Mouse (Mus musculus): ENCODE data around the gene Abca3. TPM values are rescaled to one million over a fixed set of nuclear protein-coding genes. Genes with fewer than 3 reads are reported as not detected.

The Abca3 gene
- polyA plus RNA-seq, 1 experiment from 2014 or later = 5.3 TPM

DNA sequence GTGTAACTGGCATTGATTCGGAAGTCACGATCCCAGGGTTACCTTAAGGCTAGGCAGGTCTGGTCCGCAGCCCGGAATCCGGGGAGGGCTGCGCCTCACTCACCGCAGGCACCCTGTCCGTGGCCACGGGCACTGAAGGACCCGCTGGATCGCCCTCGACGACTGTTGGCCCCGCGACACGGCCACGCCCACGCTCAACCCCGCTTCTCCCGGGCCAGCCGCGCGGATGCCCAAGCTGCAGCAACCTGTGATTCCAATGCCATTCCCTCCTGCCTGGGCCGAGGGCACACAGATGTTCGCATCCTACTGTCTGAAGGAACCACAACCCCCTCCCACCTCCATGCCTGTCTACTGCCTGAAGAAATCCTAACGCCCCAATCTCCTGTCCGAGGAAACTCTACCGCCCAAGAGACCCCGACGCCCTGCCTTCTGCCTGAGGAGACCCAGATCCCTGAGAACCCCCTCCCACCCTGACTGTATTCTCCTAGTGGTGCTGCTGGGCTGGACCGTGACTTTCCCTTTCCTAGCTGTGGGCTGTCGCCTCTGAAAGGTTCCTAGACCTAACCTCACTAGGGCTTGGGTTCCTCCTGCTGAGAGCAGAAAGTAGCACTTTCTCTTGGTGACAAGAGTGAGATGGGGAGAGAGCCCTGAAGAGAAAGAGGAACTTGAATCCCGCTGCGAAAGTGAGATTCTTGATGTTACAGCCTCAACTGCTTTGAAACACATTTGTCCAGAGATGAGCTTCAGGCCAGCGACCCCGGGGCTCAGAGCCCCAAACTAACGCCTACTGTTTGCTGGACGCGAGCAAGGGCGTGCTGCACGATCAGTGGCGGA lies 607 bp upstream of the Abca3 start, which contains the start of gene Abca17:
Gene Abca17 (minus strand): TSS at position 143 of the 834 bp plus-strand sequence.
- Histone ChIP-seq H3K4me2 (ENCODE audit: low read depth, low read length) (peak within 1 kb of the TSS; percentile 96), H3K4me1 (ENCODE audit: control insufficient read depth, insufficient read depth, low read length) (no peaks in the 10 kb centered on the region; the same call in 1 of the 2 replicates), H3K9me3 (replicated peaks; ENCODE audit: control insufficient read depth, low read length) (no peaks in the 10 kb centered on the region), H3K4me3 (ENCODE audit: low read depth, low read length) (peak within 1 kb of the TSS; percentile 71), H3K27ac (replicated peaks; ENCODE audit: low read depth, low read length) (no peak within 1 kb of the TSS), H3K36me3 (replicated peaks; ENCODE audit: control insufficient read depth, insufficient read depth, low read depth, low read length) (no peaks in the 10 kb centered on the region), H3K9ac (replicated peaks; ENCODE audit: low read length) (peak within 1 kb of the TSS; percentile 71), H3K27me3 (ENCODE audit: control insufficient read depth, insufficient read depth, low read length) (peaks cover 12% of the 10 kb centered on the region)
- WGBS = 5% methylated on average over 42 of the region's 42 CpGs
- peak; percentile 7 for DNase-seq (ENCODE audit: low spot score)
- no peak for ATAC-seq (replicated peaks; ENCODE audit: insufficient number of reproducible peaks, low FRiP score, low TSS enrichment, low read depth)

DNA sequence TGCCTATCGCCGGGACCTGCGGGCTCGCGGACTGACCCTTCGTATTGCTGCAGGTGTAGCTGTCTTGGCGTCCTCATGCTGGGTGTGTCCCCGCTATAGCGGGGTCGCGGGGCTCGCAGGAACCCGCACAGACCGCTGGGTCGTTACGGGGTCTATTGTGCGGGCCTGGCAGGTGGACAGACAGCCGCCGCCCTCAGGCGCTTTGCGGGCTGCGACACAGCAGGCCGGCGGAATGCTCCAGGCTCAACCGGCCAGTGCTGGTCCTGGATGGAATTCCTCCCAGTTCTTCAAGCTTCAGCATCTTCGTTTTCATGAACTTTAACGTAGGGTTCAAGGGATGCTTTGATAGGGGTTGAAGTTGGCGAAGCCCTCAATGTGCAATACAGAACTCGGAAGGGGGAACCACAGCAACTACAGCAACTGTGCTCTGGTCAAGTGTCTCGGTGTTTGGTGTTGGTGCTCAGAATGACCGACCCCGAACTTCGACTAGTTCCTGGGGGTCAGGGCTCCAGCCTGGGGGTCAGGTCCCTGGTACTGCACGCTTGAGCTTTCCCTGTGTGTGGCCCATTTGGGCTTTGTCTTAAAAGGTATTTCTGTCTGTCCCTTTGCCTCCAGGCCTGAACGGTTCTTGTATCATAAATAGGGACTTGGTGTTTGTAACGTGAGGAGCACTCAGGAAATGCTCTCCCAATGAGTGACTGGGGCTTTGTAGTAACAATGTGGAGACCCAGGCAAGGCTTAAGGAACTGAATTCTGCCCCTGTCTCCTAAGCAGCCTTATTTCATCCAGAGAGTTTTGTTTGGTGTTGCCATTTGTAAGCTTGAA lies 832 bp downstream of the Abca3 start:
- Histone ChIP-seq H3K27me3 (ENCODE audit: control insufficient read depth, insufficient read depth, low read length) (peaks cover 12% of the 10 kb centered on the region), H3K36me3 (replicated peaks; ENCODE audit: control insufficient read depth, insufficient read depth, low read depth, low read length) (no peaks in the 10 kb centered on the region), H3K4me2 (ENCODE audit: low read depth, low read length) (peak overlapping the region; percentile 96), H3K9ac (replicated peaks; ENCODE audit: low read length) (peak overlapping the region; percentile 71), H3K4me1 (ENCODE audit: control insufficient read depth, insufficient read depth, low read length) (no peaks in the 10 kb centered on the region; the same call in 1 of the 2 replicates), H3K27ac (replicated peaks; ENCODE audit: low read depth, low read length) (no peak overlapping the region), H3K4me3 (ENCODE audit: low read depth, low read length) (peak overlapping the region; percentile 71), H3K9me3 (replicated peaks; ENCODE audit: control insufficient read depth, low read length) (no peaks in the 10 kb centered on the region)
- WGBS = 3% methylated on average over 36 of the region's 36 CpGs
- peak; percentile 38 for DNase-seq (ENCODE audit: low spot score)
- ATAC-seq (replicated peaks; ENCODE audit: insufficient number of reproducible peaks, low FRiP score, low TSS enrichment, low read depth) = peak; percentile 50; the same call in 1 of the 2 replicates

DNA sequence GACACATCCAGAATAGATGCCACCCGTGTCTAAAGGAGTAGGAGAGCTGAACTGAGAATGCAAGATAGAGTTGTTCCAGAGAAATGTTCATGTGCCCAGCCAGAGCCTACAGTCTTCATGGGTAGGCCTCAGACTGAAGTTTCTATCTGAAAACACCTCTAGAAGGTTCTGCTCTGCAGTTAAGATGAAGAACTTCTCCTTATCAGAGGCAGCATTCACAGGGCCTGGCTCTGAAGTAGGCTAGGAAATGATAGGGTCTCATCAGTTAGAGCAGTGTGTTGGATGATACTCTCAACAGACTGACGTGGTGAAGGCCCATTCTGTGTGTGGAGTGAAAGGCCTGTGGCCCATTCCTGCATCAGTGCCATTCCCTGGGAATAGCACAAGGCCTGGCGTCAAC lies 2.2 kb downstream of the Abca3 start:
- Histone ChIP-seq H3K36me3 (replicated peaks; ENCODE audit: control insufficient read depth, insufficient read depth, low read depth, low read length) (no peaks in the 10 kb centered on the region), H3K27ac (replicated peaks; ENCODE audit: low read depth, low read length) (no peak overlapping the region), H3K4me1 (ENCODE audit: control insufficient read depth, insufficient read depth, low read length) (no peaks in the 10 kb centered on the region; the same call in 1 of the 2 replicates), H3K9ac (replicated peaks; ENCODE audit: low read length) (no peak overlapping the region), H3K4me3 (ENCODE audit: low read depth, low read length) (no peak overlapping the region), H3K4me2 (ENCODE audit: low read depth, low read length) (no peak overlapping the region), H3K27me3 (ENCODE audit: control insufficient read depth, insufficient read depth, low read length) (peaks cover 12% of the 10 kb centered on the region), H3K9me3 (replicated peaks; ENCODE audit: control insufficient read depth, low read length) (no peaks in the 10 kb centered on the region)
- no peak for ATAC-seq (replicated peaks; ENCODE audit: insufficient number of reproducible peaks, low FRiP score, low TSS enrichment, low read depth)
- 83% methylated on average over 3 of the region's 3 CpGs for WGBS
- DNase-seq (ENCODE audit: low spot score) = no peak

DNA sequence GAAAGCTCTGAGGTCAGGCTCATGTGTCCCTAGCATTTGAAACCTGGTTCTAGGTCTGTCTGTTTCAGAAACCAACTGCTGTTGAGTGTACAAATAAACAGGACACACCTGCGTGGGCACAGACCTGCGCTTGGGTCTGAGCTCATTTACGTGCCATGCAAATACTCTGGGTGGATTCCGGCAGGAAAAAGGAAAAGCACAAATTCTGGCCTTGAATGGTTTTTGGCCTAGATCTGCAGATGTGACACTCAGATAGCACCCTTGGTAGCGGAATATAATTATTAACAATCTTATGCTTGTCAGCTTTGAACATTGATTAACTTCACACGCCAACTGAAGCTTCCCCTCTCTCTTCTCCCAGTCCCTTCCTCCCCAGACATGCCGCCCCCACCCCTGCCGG lies 3.5 kb downstream of the Abca3 start:
- no peak overlapping the region for H3K4me2 ChIP-seq (ENCODE audit: low read depth, low read length)
- H3K9ac ChIP-seq (replicated peaks; ENCODE audit: low read length) = no peak overlapping the region
- H3K4me3 ChIP-seq (ENCODE audit: low read depth, low read length) = no peak overlapping the region
- H3K27me3 ChIP-seq (ENCODE audit: control insufficient read depth, insufficient read depth, low read length) = peaks cover 12% of the 10 kb centered on the region
- ATAC-seq (replicated peaks; ENCODE audit: insufficient number of reproducible peaks, low FRiP score, low TSS enrichment, low read depth) (no peak), DNase-seq (ENCODE audit: low spot score) (no peak)
- H3K9me3 ChIP-seq (replicated peaks; ENCODE audit: control insufficient read depth, low read length) = no peaks in the 10 kb centered on the region
- H3K27ac ChIP-seq (replicated peaks; ENCODE audit: low read depth, low read length) = no peak overlapping the region
- no peaks in the 10 kb centered on the region; the same call in 1 of the 2 replicates for H3K4me1 ChIP-seq (ENCODE audit: control insufficient read depth, insufficient read depth, low read length)
- WGBS = 84% methylated on average over 8 of the region's 8 CpGs
- no peaks in the 10 kb centered on the region for H3K36me3 ChIP-seq (replicated peaks; ENCODE audit: control insufficient read depth, insufficient read depth, low read depth, low read length)

DNA sequence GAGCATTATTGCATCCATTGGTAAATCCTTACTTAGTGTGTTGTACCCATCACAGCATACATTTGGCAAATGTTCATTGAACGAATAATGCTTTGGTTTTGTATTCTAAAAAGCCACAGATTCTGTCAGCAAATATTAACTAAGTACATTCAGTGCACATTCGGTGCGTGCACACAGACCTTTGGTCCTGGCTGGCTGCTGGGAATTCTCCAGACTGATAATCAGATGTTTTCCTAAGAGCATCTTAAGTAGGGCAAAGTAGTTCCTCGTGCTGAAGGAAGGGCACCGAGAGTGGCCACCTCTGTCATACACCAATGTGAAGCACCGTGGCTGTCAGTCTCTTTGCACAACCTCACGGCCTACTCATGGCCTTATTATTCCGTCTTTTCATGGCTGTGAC lies 7.3 kb downstream of the Abca3 start:
- ATAC-seq (replicated peaks; ENCODE audit: insufficient number of reproducible peaks, low FRiP score, low TSS enrichment, low read depth) = no peak
- 85% methylated on average over 8 of the region's 8 CpGs for WGBS

DNA sequence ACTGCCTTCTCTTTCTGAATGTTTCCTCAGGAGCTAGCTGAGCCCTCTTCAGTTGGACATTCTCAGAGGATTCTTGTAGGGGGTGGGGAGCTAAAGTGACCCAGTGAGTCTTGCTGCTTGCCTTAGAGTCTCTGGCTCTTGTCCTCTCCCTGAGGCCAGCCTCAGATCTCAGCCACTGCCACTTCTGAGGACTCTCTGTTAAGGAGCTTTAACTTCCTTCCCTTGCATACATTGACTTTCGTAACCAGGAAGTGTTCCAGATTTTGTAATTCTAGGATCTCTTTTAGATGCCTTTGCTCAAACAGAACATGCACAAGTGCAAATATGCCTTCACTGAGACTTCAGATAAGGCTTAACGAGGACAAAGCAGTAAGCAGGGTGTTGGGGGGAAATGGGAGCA lies 8.2 kb downstream of the Abca3 start:
- H3K9ac ChIP-seq (replicated peaks; ENCODE audit: low read length) = no peak overlapping the region
- H3K36me3 ChIP-seq (replicated peaks; ENCODE audit: control insufficient read depth, insufficient read depth, low read depth, low read length) = no peaks in the 10 kb centered on the region
- H3K27me3 ChIP-seq (ENCODE audit: control insufficient read depth, insufficient read depth, low read length) = no peaks in the 10 kb centered on the region
- no peak overlapping the region for H3K4me2 ChIP-seq (ENCODE audit: low read depth, low read length)
- H3K4me3 ChIP-seq (ENCODE audit: low read depth, low read length) = no peak overlapping the region
- no peaks in the 10 kb centered on the region for H3K9me3 ChIP-seq (replicated peaks; ENCODE audit: control insufficient read depth, low read length)
- no peak for DNase-seq (ENCODE audit: low spot score)
- ATAC-seq (replicated peaks; ENCODE audit: insufficient number of reproducible peaks, low FRiP score, low TSS enrichment, low read depth) = no peak
- no peak overlapping the region for H3K27ac ChIP-seq (replicated peaks; ENCODE audit: low read depth, low read length)
- no peaks in the 10 kb centered on the region for H3K4me1 ChIP-seq (ENCODE audit: control insufficient read depth, insufficient read depth, low read length)
- 77% methylated on average over 2 of the region's 2 CpGs for WGBS

More for the DNA sequence above, 7.3 kb downstream of the Abca3 start:
- no peaks in the 10 kb centered on the region for H3K4me1 ChIP-seq (ENCODE audit: control insufficient read depth, insufficient read depth, low read length)
- no peak overlapping the region for H3K9ac ChIP-seq (replicated peaks; ENCODE audit: low read length)
- no peak overlapping the region for H3K4me2 ChIP-seq (ENCODE audit: low read depth, low read length)
- no peak for DNase-seq (ENCODE audit: low spot score)
- no peak overlapping the region for H3K4me3 ChIP-seq (ENCODE audit: low read depth, low read length)
- H3K27ac ChIP-seq (replicated peaks; ENCODE audit: low read depth, low read length) = no peak overlapping the region
- no peaks in the 10 kb centered on the region for H3K9me3 ChIP-seq (replicated peaks; ENCODE audit: control insufficient read depth, low read length)
- no peaks in the 10 kb centered on the region for H3K27me3 ChIP-seq (ENCODE audit: control insufficient read depth, insufficient read depth, low read length)
- H3K36me3 ChIP-seq (replicated peaks; ENCODE audit: control insufficient read depth, insufficient read depth, low read depth, low read length) = no peaks in the 10 kb centered on the region

DNA sequence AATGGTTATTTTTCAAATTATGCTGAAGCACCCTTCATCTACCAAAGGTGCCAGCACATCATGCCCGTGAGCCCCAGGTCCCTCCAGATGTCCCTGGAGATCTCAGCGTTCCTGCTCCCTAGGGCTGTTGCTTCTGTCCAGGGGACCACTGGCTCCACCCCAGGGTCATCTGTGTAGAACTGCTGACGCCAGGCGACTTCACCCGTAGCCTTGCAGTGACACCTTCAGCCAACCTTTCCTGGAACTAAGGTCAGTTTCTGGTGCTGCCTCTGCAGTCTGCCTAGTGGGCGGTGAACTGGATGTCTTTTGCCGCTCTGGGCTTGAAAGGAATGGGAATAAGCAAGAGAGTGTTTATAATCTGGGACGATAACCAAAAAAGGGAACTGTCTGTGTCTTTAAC lies 9.1 kb downstream of the Abca3 start:
- ATAC-seq (replicated peaks; ENCODE audit: insufficient number of reproducible peaks, low FRiP score, low TSS enrichment, low read depth) = no peak
- Histone ChIP-seq H3K4me2 (ENCODE audit: low read depth, low read length) (no peak overlapping the region), H3K36me3 (replicated peaks; ENCODE audit: control insufficient read depth, insufficient read depth, low read depth, low read length) (no peaks in the 10 kb centered on the region), H3K4me3 (ENCODE audit: low read depth, low read length) (no peak overlapping the region), H3K27me3 (ENCODE audit: control insufficient read depth, insufficient read depth, low read length) (no peaks in the 10 kb centered on the region), H3K9ac (replicated peaks; ENCODE audit: low read length) (no peak overlapping the region), H3K4me1 (ENCODE audit: control insufficient read depth, insufficient read depth, low read length) (no peaks in the 10 kb centered on the region), H3K9me3 (replicated peaks; ENCODE audit: control insufficient read depth, low read length) (no peaks in the 10 kb centered on the region), H3K27ac (replicated peaks; ENCODE audit: low read depth, low read length) (no peak overlapping the region)
- 82% methylated on average over 8 of the region's 8 CpGs for WGBS
- DNase-seq (ENCODE audit: low spot score) = no peak

DNA sequence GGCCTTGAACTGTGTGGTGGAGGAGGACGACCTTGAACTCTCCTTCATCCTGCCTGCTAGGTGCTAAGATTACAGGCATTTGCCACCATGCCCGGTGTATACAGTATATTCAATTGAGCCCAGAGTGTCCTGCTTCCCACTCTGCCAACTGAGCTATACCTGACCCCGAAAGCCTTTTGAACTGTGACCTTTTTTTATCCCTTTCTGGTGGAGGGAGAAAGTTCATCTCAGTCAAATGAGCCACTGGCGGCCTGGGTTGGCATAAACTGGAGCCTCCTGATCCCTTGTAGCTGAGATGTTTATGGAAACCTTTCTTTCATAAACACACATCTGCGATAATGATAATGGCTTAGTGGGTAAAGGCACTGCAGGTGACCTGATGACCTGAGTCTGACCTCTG lies 9.5 kb downstream of the Abca3 start:
- DNase-seq (ENCODE audit: low spot score) = no peak
- Histone ChIP-seq H3K4me3 (ENCODE audit: low read depth, low read length) (no peak overlapping the region), H3K36me3 (replicated peaks; ENCODE audit: control insufficient read depth, insufficient read depth, low read depth, low read length) (no peaks in the 10 kb centered on the region)

More for the DNA sequence above, 9.5 kb downstream of the Abca3 start:
- no peak overlapping the region for H3K4me2 ChIP-seq (ENCODE audit: low read depth, low read length)
- no peaks in the 10 kb centered on the region for H3K27me3 ChIP-seq (ENCODE audit: control insufficient read depth, insufficient read depth, low read length)
- H3K4me1 ChIP-seq (ENCODE audit: control insufficient read depth, insufficient read depth, low read length) = no peaks in the 10 kb centered on the region
- ATAC-seq (replicated peaks; ENCODE audit: insufficient number of reproducible peaks, low FRiP score, low TSS enrichment, low read depth) = no peak
- H3K27ac ChIP-seq (replicated peaks; ENCODE audit: low read depth, low read length) = no peak overlapping the region
- no peaks in the 10 kb centered on the region for H3K9me3 ChIP-seq (replicated peaks; ENCODE audit: control insufficient read depth, low read length)
- H3K9ac ChIP-seq (replicated peaks; ENCODE audit: low read length) = no peak overlapping the region
- 81% methylated on average over 5 of the region's 5 CpGs for WGBS

Measured in embryonic facial prominence, embryonic 11.5 days (tissue).